Comparison of ENCODE assay signal across 23 mouse cellular contexts in the genomic region with DNA sequence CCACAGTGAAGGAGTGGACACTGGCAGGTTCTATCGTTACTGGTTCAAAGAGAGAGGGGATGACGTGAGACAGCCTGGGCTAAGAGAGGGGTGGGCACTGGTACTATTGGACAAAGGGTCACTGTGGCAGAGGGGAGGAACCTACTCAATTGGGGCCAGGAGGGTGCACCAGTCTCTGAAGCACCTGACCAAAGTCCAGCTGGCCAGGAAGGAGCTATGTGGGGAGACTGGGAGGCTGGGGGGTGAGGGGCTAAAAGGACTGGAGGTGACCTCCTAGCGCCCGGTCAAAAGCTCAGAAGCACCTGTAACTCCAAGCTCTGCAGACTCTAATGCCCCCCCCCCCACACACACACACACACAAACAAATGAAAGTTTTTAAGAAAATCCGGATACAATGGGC.
"Had no signal": no experiment of that assay in that cellular context is flagged by ENCODE, and none has a peak within 500 bp of the region (broad histone marks: within the 10 kb centered on the region; RNA-seq: fewer than 3 reads in every experiment).

No protein-coding gene starts in this region.

- H3K4me1 ChIP-seq: midbrain, embryonic 15.5 days; neural tube, embryonic 12.5 days; neural tube, embryonic 15.5 days had no signal

- H3K36me3 ChIP-seq: limb, embryonic 10.5 days; limb, embryonic 13.5 days; midbrain, embryonic 12.5 days; midbrain, embryonic 15.5 days; neural tube, embryonic 12.5 days; neural tube, embryonic 15.5 days had no signal

- H3K27me3 ChIP-seq: limb, embryonic 13.5 days; midbrain, embryonic 12.5 days; midbrain, embryonic 15.5 days; neural tube, embryonic 12.5 days; neural tube, embryonic 15.5 days had no signal

- H3K4me2 ChIP-seq: limb, embryonic 13.5 days; lung, embryonic 14.5 days; midbrain, embryonic 12.5 days; midbrain, embryonic 15.5 days; neural tube, embryonic 12.5 days; neural tube, embryonic 15.5 days had no signal

- H3K27ac ChIP-seq: layer of hippocampus, adult 2 months; limb, embryonic 10.5 days; limb, embryonic 13.5 days; liver, embryonic 14.5 days; macrophage; midbrain, embryonic 12.5 days; midbrain, embryonic 15.5 days; neural tube, embryonic 12.5 days; neural tube, embryonic 15.5 days; stomach, postnatal 0 days had no signal

- ATAC-seq: inflammation-experienced regulatory T-cells, adult 6 months; intestine, embryonic 16.5 days; liver, postnatal 0 days; lung, postnatal 0 days; midbrain, embryonic 15.5 days had no signal

- H3K9ac ChIP-seq: limb, embryonic 13.5 days; liver, embryonic 14.5 days; liver, postnatal 0 days; lung, embryonic 14.5 days; midbrain, embryonic 12.5 days; midbrain, embryonic 15.5 days; neural tube, embryonic 12.5 days; neural tube, embryonic 15.5 days had no signal

- H3K9me3 ChIP-seq: limb, embryonic 10.5 days; limb, embryonic 13.5 days; midbrain, embryonic 12.5 days; midbrain, embryonic 15.5 days; neural tube, embryonic 12.5 days; neural tube, embryonic 15.5 days had no signal

- DNase-seq: layer of hippocampus, adult 9-11 months; liver; liver, postnatal 0 days; lung, embryonic 14.5 days; right cerebral cortex, adult 18-20 months; right cerebral cortex, postnatal 14 days; right cerebral cortex, postnatal 4 days; thymus, adult 2 months; thymus, postnatal 14 days; thymus, postnatal 4 days had no signal

- H3K4me3 ChIP-seq: layer of hippocampus, adult 2 months; limb, embryonic 10.5 days; limb, embryonic 13.5 days; midbrain, embryonic 12.5 days; midbrain, embryonic 15.5 days; neural tube, embryonic 12.5 days; neural tube, embryonic 15.5 days had no signal
